Mouse (Mus musculus) kidney, embryonic 14.5 days (tissue): Measurements from ENCODE around the gene Tmem44. TPM values are rescaled to one million over a fixed set of nuclear protein-coding genes. Genes with fewer than 3 reads are reported as not detected.

Experiments used
- polyA plus RNA-seq: library from polyadenylated mRNA; unstranded; fragments of >200 nt; fragmentation: Nextera tagmentation; extraction: Ambion mirVana; gene quantifications from 2 replicates; pipeline ENCODE4 v1.2.1, GENCODE M21; 2014

Gene Tmem44
- polyA plus RNA-seq, 1 experiment from 2014 or later, result 15.1 TPM

Other genes with a start within 250 kb of the Tmem44 start
- gene Gp5, start 240.1 kb downstream of the Tmem44 start, polyA plus RNA-seq, result 0.55 and 0.64 TPM in 2 replicates
- gene Atp13a3, start 144.9 kb downstream of the Tmem44 start, polyA plus RNA-seq, result 13.5 and 20.2 TPM in 2 replicates
- 56.8 and 74.8 TPM in 2 replicates for gene Lsg1, start 36.8 kb upstream of the Tmem44 start, polyA plus RNA-seq
- 7.2 and 9.2 TPM in 2 replicates for gene Fam43a, start 48.9 kb upstream of the Tmem44 start, polyA plus RNA-seq